Mouse (Mus musculus): ENCODE results near the gene Npr1. TPM values are rescaled to one million over a fixed set of nuclear protein-coding genes. Genes with fewer than 3 reads are reported as not detected.

Npr1 gene
- total RNA-seq, 2 experiments from 2014 or later, result 5.7 to 6.1 TPM

DNA sequence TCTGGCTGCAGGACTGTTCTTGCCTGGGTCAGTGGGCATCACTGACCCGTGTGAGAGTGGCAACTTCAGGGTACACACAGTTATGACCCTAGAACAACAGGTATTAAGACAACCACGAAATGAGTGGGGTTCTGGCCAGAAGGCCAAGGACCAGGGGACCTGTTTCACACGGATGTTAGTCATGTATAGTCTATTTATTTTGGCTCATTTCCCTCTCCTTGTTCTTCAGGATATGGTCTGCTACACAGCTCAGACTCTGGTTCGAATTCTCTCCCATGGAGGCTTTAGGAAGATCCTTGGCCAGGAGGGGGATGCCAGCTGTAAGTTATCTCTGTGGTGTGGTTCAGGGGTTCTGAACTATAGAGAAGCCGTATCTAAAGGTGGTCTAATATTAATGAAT is 21.3 kb upstream of the Npr1 start:
- intact Hi-C loops (cut with DNase I), result no loop called here

DNA sequence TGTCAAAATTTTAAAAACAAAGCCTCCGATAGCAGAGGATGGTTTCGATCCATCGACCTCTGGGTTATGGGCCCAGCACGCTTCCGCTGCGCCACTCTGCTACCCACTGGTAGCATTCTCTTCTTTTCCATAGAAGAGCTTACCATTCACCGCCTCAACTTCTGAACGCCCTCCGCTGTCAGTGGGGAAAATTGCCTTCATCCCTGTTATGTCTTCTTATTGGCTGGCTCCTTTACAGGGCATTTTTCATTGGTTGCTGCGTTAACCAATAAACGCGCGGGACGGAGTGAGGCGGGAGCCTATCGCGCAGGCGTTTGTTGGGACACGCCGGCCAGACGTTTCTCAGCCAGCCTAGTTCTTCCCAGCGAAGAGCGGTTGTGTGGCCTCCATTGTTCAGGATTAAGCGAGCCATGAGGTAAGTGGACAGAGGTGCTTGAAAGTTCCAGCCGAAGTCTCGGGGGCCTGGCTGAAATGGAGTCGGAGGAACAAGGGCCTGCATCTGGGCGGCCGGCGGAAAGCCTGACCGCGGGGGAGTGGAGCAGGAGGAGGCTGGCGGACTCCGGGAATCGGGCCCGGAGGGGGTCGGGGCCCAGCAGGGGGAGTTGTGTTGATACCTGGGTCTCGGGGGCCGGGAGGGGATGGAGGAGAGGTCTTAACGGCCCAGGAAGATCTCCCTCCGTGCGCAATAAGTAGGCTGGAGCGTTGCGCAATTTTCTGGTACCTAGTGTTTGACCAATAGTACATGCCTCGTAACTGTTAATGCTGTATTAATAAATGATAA is 10.4 kb upstream of the Npr1 start, which contains the start of gene Ilf2:
TSS of gene Ilf2 (plus strand) at position 296 of the 781 bp plus-strand sequence.
- intact Hi-C loops (cut with DNase I), result no loop called here
- DNase-seq, result peak; percentile 90 to 91

More for the DNA sequence above, 21.3 kb upstream of the Npr1 start:
- DNase-seq, result no peak

DNA sequence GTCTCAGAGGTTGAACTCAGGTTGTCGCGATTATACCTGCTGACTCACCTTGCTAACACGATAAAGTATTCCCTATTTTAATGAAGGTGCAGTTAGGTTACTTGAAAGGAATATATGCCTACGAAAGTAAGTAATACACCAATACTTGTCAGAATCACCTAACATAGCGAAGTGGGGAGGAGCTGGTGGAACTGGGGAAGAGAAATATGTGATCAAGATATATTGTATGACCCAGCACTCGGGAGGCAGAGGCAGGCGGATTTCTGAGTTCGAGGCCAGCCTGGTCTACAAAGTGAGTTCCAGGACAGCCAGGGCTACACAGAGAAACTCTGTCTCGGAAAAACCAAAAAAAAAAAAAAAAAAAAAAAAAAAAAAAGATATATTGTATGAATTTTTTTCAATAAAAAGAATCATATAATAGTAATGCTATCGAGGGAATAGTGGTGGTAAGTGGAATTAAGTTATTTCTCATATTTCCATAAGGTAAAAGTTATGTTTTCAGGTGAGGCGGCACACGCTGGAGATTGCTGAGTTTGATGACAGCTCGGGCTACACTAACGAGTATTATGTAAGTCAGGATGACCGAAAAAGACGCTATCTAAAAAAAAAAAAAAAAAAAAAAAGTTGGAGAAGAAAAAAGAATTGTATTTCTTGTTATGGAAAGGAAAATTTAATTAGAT is 9.6 kb upstream of the Npr1 start:
- intact Hi-C loops (cut with DNase I), result no loop called here

DNA sequence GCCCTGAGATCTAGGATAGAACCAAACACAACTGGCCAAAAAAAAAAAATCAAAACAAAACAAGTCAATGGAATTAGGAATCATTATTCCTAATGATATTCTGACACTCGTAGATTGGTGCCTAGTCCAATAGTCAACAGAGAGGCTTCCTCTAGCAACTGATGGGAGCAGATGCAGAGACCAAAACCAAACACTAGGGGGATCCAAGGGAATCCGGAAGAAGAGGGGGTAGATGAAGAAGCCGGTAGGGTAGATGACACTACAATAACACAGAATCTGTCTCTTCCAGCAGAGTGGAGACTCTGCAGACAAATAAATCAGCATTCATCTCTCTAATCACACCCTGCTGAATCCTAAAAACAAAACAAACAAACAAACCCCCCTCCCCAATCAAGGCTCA is 6.5 kb upstream of the Npr1 start:
- DNase-seq, result peak in 1 of 2 experiments; percentile 38
- intact Hi-C loops (cut with DNase I), result no loop called here

More for the DNA sequence above, 9.6 kb upstream of the Npr1 start:
- no peak for DNase-seq

DNA sequence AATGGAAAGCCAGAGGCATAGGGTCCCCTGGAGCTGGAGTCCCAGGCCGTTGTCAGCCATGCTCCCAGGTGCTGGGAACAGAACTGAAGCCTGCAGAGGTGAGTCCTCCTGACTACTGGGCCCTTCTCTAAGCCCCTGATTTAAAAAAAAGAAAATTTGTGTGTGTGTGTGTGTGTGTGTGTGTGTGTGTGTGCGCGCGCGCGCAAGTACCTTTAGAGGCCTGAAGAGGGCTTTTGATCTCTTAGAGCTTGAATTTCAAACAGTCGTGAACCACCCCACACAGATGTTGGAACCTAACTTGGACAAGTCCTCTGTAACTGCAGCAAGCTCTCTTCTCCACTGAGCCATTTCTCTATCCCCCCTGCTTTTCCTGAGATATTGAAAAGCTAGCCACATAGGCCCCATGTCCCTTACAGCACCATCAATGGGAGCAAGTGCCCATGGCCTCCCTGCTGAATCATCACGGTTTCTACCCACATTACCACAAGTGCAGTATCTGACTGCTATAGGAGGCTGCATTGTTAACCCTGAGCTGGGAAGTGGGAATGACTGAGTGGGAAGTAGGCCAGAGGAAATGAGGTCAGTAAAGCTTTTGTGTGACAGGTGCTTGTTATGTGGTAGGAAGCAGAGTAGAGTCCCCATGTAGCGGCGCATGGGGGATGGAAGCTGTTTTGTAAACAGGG is 2.1 kb upstream of the Npr1 start:
- DNase-seq, result no peak
- intact Hi-C loops (cut with DNase I), result loop anchor here (5.0 kb wide), 1 partner anchor 245 kb away; no protein-coding TSS in a partner anchor

DNA sequence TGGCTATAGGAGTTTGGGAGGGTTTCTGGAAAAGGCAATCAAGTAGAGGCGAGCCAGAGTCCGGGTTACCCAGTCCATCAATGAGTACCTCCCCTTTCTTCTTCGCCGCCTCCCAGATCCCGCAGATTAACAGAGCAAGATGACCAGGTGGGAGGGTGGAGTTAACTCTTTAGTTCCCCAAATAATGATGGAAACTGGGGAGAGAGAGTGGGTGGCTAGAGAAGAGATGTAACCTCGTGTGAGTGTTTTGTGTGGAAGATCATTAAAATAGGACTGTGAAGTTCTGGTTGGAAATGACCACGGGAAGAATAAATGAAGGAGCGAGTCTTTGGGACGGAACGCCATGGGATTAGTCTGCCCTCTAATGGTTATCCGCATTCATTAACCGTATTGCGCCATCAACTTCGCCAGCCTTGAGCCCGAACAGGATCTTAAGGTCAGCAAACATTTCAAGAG is 673 bp upstream of the Npr1 start:
- DNase-seq, result peak in 1 of 2 experiments; percentile 35
- intact Hi-C loops (cut with DNase I), result loop anchor here (1.0 to 5.0 kb wide), 2 partner anchors 54 to 244 kb away; no protein-coding TSS in a partner anchor

DNA sequence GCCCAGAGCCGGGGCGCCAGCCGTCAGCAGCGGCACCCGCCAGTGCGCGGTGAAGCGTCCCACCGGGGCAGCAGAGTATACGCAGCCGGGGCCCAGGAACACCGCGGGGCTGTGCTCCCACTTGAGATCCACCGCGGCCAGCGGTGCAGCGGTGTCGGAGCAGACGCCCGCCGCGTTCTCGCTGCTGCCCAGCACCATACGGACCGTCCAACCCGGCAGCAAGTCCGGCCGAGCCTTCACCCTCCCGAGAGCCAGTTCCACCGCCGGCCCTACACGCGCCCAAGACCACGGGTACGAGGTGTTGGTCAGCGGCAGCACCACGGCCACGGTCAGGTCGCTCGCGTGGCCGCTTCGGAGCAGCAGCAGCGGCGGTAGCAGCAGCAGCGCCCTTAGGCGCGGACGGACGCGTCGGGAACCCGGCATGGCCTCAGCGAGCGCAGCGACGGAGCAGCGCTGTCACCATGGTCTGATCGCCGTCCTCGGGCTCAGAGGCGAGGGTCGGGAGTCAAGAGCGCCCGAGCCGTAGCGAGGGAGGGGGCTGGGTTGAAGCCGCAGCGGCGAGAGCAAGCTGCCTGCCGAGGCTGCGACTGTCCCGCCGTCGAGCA is 483 bp downstream of the Npr1 start:
- intact Hi-C loops (cut with DNase I), result loop anchor here (5.0 kb wide), 1 partner anchor 243 kb away; no protein-coding TSS in a partner anchor
- DNase-seq, result peak in 1 of 2 experiments; percentile 40

DNA sequence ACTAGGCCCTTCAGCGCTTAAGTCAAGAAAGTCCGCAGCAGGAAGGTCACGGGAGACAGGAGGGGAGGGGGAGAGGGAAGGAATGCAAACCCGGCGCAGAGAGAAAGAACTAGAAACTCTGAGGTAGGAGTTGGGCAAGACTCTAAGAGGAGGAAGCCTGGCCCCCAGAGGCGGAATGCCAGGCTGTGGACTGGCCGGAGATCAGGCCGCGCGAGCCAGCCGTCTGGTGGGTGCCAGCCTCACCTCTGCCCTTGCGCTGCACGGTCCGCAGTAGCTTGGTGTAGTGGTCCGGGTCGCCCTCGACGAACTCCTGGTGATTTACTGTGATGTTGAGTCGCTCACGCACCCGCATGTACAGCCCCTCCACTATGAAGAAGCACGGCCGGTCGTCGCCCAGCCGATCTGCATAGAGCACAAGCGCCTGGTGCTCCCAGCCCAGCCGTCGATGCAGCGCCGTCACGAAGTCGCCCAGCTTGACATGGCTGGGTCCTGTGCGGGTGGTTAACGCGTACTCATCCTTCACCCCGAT is 1.1 kb downstream of the Npr1 start:
- peak in 1 of 2 experiments; percentile 19 for DNase-seq
- intact Hi-C loops (cut with DNase I), result loop anchor here (5.0 kb wide), 1 partner anchor 242 kb away; no protein-coding TSS in a partner anchor

DNA sequence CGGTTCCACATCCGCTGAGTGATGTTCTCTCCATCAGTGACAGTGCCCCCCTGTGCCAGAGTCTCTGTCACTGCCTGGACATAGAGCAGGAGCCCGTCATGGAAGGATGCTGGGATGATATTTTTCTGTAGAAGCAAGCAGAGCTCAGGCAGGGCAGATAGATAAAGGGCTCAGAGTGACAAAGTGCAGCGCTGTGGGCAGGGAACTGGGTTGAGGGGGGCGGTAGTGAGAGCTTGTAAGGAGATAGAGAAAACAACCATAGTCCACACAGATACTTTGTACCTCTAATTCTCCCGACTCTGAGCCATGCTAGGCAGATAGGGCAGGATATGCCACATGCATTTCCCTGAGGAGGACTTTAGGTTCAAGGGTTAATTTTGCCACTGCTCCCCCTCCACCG is 3.1 kb downstream of the Npr1 start:
- no peak for DNase-seq
- intact Hi-C loops (cut with DNase I), result no loop called here

DNA sequence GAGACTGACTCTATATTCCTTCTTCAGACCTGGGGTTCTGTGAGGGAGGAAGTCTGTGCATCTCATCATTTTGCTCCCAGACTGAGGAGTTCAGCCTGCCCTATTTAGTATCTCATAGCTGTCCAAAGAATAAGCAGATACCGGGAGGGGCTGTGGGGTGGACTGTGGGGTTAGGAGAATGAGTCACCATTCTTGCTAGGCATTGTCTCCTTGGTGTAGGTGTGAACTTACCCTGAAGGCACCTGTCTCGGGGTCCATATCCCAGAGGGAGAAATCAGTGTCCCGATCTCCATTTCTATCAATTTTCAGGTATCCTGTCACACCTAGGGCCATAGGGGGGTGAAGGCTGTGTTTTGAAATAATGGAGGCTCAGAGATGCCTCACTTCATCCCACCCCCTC is 3.7 kb downstream of the Npr1 start:
- DNase-seq, result no peak
- intact Hi-C loops (cut with DNase I), result no loop called here

DNA sequence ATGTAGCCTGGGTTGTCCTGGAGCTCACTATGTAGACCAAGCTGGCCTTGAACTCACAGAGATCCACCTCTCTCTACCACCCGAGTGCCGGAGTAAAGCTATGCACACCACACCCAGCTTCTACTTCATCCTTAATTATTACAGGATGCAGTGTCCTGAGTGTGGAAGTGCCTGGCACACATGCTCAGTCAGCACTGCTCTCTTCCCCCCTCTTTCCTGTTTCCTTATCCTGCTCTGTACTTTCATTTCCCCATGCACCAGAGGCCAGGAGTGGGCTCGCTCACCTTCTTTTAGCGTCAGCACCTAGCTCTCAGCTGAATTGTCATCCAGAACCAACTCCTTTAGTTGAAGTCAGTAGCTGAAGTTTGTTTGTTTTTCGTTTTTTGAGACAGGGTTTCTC is 5.4 kb downstream of the Npr1 start:
- intact Hi-C loops (cut with DNase I), result no loop called here
- DNase-seq, result no peak

DNA sequence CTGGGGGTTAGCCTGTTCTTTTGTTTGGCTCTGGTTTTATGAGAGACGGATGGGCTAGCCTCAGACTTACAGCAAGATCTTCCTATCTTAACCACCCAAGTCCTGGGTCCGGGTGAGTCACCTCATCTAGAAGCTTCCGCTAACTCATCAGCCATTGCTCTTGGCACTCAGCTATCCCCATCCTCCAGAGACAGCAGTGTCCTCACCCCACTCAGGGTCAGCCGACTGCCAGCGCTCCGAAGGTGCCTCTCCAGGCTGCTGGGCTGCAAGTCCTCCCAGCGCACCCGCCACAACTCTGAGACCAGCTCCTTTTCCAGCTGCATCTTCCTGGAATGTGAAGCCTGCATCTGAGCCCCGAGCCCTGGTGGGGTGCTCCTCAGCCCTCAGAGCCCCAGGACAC is 5.9 kb downstream of the Npr1 start:
- intact Hi-C loops (cut with DNase I), result no loop called here
- no peak for DNase-seq

DNA sequence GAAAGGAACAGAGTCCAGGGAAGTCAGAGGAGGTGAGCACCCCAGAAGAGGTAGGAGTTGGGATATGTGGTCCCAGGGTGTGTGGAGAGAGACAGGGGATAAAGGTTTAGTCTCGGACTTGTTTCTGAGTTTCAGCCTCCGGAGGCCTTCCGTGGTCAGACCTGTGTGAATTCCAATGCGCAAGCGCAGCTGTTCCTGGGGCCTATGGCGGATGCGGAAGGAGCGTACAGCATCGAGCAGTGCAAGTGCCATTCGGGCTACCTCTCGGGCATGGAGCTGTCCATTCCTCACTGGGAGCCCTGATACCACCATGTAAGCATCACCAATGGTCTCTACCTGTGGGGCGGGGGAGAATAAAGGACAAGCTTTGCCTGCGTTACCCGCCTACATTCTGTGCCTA is 10.7 kb downstream of the Npr1 start:
- intact Hi-C loops (cut with DNase I), result no loop called here
- DNase-seq, result no peak

DNA sequence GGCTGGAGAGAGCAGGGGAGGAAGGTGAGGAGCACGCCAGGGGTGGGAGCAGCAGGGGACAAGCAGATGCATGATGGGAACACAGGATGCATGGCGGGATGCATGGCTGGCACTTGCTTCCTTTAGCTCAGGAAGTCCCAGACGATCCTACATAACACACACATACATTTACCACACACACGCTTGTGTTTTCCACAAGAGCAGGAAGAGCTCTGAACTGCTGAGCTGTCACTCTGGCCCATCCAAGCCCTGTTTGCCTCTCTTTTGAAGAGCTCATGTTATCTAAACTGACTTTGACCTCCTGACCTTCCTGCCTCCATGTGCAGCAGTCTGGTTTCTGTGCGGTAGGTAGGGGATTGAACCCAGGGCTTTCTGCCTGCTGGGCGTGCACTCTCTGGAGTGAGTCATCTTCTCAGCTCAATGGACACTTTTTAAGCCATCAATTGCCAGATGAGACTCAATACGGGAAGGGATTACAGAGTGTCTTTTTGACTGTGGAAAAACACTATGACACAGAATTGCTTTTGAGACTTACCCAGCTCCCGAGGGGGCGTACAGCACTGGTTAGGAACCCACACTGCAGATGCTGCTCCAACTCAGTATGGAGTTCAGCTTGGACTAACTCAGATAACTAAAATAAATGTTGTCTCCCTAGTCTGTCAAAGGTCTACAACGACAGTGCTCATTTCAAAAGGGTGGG is 14.1 kb downstream of the Npr1 start:
- intact Hi-C loops (cut with DNase I), result no loop called here
- no peak for DNase-seq

DNA sequence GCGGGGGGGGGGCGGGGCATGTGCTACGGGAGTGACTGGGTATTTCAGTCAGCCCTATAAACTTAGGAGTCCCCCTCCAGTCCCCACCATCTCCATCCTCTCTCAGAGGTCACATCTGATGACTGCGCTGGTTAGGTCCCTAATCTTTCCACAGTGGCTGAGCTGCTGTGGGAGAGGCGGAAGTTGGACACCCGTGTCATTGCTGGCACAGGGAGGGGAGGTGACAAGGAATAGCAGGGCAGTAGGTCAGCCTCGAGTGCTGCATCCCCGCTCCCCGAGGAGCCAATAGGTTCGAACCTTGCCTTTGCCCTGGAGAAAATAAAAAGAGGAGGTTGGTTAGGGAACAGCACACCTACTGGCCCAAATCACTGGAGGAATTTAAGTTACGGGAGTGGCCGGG is 14.8 kb downstream of the Npr1 start:
- DNase-seq, result no peak
- intact Hi-C loops (cut with DNase I), result no loop called here

DNA sequence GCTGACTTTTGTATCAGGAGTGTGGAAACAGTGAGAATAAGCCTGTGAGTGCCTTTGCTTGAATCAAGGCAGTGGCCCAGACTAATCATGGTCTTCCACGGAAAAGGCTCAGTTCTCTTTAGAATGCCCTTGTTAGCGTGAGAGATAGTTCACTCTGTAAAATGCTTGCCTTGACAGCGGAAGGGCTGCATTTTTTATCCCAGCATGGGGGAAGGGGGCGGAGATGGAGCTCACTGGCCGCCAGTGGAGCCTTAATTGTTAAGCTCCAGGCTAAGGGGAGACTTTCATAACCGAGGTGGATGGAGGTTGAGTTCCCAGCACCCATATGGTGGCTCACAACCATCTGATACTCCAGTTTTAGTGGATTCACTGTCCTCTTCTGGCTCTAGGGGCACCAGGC is 17.0 kb downstream of the Npr1 start:
- intact Hi-C loops (cut with DNase I), result no loop called here

DNA sequence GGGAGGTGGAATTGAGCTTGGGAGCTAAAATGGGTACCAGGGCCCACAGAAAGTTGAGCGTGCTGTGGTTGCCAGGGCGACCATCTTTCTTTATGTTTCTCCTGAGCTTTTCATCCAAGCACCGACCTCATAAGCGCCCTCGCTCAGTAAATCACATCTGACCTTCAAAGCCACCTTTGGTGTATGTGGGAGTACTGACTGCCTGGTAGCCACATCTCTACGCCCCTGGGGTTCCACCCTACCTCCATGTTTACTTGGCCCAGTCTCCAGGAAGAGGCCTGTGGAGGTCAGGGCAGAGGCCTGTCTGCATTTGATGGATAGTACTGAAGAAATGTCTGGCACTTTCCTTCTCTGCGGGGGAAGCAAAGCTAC is 18.6 kb downstream of the Npr1 start:
- no peak for DNase-seq
- intact Hi-C loops (cut with DNase I), result no loop called here

More for the DNA sequence above, 17.0 kb downstream of the Npr1 start:
- DNase-seq, result no peak

DNA sequence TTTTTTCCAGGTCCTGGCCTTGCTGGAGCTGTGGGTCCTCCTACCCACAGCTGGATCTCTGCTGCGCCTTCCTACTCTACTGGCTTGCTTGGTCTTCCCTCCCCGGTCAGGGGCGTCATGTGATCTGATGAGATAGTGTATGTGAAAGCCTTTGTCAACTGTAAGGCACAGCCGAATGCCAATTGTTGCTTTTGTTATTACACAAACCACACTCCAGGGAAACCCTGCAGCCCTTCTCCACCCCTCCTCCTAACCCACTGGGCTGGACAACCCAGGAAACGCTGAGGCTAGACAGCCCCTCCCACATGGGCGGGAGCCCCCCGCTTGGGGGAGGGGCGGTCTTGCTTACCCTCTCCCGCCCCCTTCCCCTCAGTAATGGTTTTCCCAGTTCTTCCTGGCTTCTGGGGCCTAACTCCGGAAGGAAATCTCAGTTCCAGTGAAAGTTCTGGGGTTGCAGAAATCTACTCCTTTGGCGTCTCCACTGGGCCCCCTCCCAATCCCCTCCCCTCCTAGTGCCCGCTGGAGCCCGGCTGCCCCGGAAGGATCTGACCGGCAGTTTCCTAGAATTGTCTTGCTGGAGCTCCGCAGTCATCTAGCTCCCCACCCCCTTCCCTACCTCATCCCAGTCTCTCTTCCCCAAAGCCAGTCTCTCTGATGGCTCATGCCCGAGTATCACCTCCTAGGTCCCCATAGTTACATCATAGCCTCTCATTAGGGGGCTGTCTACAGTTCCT is 19.1 kb downstream of the Npr1 start:
- intact Hi-C loops (cut with DNase I), result no loop called here

More for the DNA sequence above, 19.1 kb downstream of the Npr1 start:
- peak; percentile 80 to 86 for DNase-seq

Measured in gastrocnemius, postnatal 36 days (tissue).